Mouse (Mus musculus) embryonic stem cell, embryonic (primary cell): ENCODE results near the gene Hemk1.

Source experiments
- CTCF ChIA-PET, 4 experiments: fragments of 300-600 bp in 2 of 4; fragments of 350-600 bp in 2 of 4; sonication (Branson Sonifier 250); formaldehyde crosslinking; loops; one replicate each; lab custom pipeline; 2022; ENCODE audit warnings: inconsistent platforms in 2 of 4; lab: Charles Lee
- POLR2A ChIA-PET, 4 experiments: fragments of 300-600 bp in 2 of 4; fragments of 350-600 bp in 2 of 4; sonication (Branson Sonifier 250); formaldehyde crosslinking; loops; one replicate each; lab custom pipeline; 2022; ENCODE audit warnings: antibody characterized with exemption in 4 of 4, inconsistent platforms in 1 of 4; lab: Charles Lee

Hemk1 gene

DNA sequence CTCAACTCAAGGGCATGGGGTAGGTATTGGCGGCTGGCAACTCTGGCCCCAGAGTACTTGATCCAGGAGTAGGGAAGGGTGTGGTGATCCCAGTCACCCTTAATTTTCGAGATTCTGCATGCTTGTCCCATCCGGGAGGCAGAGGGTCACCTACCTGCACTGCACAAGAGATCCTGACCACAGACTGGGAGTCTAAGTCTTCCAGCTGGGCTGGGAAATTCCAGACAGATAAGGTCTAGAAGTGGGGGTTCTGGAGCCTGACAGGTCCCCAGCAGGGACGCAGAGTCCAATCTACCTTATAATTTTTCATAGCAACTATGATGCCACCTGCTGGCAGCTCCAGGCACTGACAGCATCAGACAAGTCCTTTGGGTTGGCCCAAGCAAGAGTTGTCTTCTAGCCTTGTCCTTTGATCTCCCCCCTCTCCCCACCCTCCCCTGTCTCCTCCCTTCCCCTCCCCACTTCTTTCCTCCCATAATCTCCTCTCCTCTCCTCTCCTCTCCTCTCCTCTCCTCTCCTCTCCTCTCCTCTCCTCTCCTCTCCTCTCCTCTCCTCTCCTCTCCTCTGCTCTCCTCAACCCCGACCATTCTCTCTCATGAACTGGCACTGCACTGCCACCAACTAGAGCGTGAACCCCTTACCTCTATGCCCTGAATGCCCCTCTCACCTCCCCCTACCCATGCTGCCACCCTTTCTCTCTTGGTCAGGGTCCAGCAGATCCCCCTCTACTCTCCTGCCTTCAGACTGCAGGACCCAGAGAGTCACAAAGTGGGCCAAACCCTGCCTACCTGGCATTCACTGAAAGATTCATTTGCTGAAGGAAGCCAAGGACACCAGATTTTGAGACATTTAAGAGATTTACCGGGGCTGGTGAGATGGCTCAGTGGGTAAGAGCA, 18.0 kb upstream of the Hemk1 start:
- ChIA-PET POLR2A (interaction anchor here in 2 of 4 experiments (0.6 to 1.0 kb wide), 2 partner anchors 166 to 231 kb away, joined by 3 read pairs; partner anchors contain the start of gene Ifrd2 (in 1 of the 2)), CTCF (interaction anchor here (0.5 to 3.5 kb wide), 25 partner anchors 14 to 791 kb away, joined by 3 to 19 read pairs (median 4); partner anchors contain the start of genes 6430571L13Rik (in 1 of the 4), Cish (in 1 of the 4) and Tusc2 (in 1 of the 4))

DNA sequence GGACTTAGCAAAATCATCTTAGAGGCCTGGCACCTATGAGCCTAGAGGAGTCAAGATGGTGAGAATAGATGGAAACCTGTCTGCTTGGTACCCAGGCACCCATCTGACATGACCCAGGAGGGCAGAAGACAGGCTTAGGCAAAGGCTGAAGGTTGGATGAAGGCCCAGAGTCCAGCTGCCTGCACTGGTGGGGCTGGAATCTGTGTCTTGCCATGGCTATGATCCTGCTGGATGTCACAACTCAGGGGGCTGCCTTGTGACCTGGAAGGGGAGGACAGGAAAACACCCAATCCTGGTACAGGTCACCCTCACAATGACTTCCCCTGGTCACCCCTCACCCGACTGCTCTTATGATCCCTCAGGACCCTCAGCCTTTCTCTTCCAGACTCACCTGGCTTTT, 16.7 kb upstream of the Hemk1 start:
- POLR2A ChIA-PET, result interaction anchor here in 1 of 4 experiments (2.8 kb wide), 1 partner anchor 14 kb away, joined by 8 read pairs; the partner anchor contains the start of gene 6430571L13Rik
- CTCF ChIA-PET, result interaction anchor here in 2 of 4 experiments (1.0 to 3.5 kb wide), 3 partner anchors 20 to 199 kb away, joined by 3 to 19 read pairs (median 7); partner anchors contain the start of gene Cish (in 1 of the 2)

DNA sequence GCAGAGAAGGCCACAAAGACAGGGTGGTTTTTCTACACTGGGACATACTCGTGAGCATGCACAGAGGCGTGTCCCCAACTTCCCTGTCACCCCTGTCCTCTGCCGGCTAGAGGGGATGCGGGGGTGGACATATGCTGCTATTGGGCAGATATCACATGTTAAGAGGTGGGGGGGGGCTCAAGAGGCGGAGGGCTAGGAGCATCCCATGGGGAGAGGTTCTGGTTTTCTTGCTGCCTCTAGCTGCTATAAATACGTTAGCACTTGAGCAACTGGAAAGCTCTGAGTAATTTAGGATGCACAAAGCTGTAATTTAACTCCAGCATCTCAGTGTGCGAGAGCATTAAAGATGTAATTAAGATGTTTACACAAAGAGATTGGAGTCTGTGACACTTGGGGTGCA, 11.2 kb upstream of the Hemk1 start:
- POLR2A ChIA-PET, result interaction anchor here in 2 of 4 experiments (0.8 to 2.1 kb wide), 4 partner anchors 9 to 53 kb away, joined by 3 to 11 read pairs (median 5); partner anchors contain the start of gene 6430571L13Rik (in 2 of the 2)
- CTCF ChIA-PET, result interaction anchor here (0.5 to 1.8 kb wide), 8 partner anchors 8 to 232 kb away, joined by 3 to 6 read pairs (median 3); partner anchors contain the start of gene Cish (in 1 of the 4)

DNA sequence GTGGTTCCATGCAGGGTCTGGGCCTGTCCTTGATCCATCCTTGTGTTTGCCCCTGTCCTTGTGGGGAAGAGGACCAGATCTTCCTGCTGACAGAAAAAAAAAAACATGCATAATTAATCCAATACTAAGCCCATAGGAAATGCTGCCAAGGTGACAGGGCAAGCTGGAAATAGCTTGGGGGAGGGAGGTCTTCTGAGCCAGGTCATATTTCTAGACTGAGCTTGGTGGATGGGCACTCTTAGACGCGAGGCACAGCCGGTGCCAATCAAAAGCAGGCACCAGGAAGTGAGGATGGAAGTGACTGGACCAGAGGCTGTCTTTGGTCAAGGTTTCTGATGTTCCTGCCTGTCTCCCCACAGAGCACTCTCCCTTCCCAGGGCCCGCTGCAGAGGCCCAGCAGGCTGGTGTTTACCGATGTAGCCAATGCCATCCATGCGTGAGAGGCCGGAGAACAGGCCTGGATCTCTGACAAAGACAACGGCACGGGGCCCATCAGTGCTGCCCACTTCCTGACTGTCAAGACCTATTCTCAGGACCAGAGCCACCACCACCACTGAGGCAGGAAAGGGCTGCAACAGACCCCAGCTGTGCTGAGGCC, 9.5 kb upstream of the Hemk1 start:
- POLR2A ChIA-PET, result interaction anchor here in 3 of 4 experiments (0.6 to 1.2 kb wide), 4 partner anchors 21 to 638 kb away, joined by 3 to 4 read pairs (median 3); partner anchors contain the start of genes Cyb561d2 (in 1 of the 3), Inka1 (in 1 of the 3) and Nprl2 (in 1 of the 3)
- CTCF ChIA-PET, result interaction anchor here in 1 of 4 experiments (1.8 kb wide), 1 partner anchor 52 kb away, joined by 4 read pairs; the partner anchor contains the start of gene Cish

DNA sequence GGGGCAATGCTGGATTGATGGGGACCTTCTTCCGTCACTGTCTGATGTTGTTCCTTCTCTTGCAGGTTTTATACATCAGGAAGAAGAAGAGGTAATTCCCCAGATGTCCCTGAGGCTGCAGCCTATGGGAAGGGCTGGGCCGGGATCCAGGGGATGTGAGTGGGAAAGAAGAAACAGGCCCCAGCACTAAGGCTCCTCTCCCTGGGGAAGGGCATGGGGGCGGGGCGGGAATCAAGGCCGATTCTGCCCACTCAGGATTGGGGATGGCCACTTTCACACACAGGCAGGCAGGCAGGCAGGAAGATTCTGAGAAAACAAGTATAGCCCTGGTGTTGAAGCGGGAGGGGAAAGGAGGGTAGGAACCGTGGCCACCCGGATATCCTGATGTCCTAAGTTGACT, 7.9 kb upstream of the Hemk1 start:
- ChIA-PET POLR2A (interaction anchor here in 2 of 4 experiments (0.7 to 1.0 kb wide), 2 partner anchors 13 to 14 kb away, joined by 4 read pairs; no protein-coding TSS in a partner anchor), CTCF (no interaction called here)

DNA sequence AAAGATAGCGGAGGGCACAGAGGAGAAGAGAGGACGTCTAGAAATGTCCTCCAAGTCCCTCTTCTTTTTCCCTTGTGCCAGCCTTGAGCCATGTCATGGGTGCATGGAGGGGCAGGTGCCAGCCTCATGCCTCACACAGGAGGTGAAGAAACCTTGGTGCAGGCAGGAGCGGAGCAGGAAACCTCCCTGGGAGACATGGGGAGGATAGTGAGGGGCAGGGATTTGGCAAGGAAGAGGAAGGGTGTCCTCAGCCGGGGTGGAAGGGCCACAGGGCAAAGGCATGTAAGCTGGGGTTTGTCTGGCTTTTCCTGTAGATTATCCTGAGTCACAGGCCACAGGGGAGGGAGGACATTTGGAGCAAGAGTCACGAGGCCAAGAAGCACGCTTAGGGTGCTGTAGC, 5.9 kb upstream of the Hemk1 start:
- ChIA-PET CTCF (interaction anchor here in 1 of 4 experiments (0.6 kb wide), 1 partner anchor 269 kb away, joined by 3 read pairs; no protein-coding TSS in a partner anchor), POLR2A (no interaction called here)

DNA sequence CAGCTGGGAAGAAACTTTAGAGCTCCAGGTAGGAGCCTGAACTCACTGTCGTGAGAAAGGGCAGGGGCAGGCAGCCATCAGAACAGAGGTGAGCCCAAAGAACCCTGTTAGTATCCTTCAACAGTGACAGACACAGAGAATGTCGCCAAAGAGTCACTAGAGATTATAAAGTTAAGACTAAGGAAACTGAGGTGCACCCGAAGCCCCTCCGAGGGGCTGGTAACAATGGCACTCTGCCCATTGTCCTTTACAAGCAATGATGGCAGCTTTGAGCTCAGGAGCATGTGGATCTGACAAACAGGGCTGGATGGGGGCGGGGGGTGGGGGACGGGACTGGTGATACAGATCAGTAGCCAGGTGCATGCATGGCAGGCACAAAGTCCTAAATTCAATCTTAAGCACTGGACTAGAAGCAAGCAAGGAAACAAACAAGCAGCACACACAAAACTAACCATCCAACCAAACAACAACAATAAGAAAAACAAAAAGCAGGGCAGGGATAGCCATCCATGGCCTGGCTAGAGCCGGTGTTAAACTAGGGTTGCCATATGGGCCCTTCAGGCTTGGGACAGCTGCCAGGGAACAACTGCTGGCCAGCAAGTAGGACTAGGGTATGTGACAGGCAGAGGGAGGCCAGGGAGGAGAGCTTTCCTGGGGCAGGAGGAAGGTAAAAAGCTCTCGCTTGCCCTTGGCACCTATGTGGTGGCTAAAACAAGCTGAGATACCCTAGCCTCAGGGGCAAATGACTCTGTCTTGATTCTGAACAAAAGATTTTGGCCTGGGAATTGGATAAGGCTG, 5.2 kb upstream of the Hemk1 start:
- POLR2A ChIA-PET, result interaction anchor here in 1 of 4 experiments (0.8 kb wide), 1 partner anchor 10 kb away, joined by 3 read pairs; no protein-coding TSS in a partner anchor
- CTCF ChIA-PET, result interaction anchor here in 2 of 4 experiments (0.6 kb wide), 2 partner anchors 11 to 270 kb away, joined by 3 to 5 read pairs; no protein-coding TSS in a partner anchor

DNA sequence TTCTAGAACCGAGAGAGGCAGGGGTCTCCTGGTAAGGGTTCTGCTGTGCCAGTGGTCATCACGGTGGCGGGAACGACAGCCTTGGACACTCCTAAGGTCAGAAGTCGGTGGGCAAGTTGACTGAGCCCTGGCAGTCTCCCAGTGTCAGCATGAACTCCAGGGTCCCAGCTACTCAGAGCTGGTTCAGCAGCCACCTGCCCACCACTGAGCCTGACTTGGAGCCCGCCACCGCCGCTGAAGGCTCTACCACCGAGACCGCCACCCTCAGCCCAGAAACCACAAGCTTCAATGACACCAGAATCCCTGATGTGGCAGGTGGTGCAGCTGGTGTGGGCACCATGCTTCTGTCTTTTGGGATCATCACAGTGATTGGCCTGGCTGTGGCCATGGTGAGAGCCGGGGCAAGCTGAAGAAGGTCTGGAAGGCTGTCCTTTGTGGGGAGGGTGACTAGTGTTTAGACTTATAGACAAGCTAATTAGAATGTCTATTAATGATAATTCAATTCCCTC, 4.1 kb upstream of the Hemk1 start:
- POLR2A ChIA-PET, result interaction anchor here in 1 of 4 experiments (0.8 kb wide), 1 partner anchor 9 kb away, joined by 3 read pairs; no protein-coding TSS in a partner anchor
- CTCF ChIA-PET, result no interaction called here

DNA sequence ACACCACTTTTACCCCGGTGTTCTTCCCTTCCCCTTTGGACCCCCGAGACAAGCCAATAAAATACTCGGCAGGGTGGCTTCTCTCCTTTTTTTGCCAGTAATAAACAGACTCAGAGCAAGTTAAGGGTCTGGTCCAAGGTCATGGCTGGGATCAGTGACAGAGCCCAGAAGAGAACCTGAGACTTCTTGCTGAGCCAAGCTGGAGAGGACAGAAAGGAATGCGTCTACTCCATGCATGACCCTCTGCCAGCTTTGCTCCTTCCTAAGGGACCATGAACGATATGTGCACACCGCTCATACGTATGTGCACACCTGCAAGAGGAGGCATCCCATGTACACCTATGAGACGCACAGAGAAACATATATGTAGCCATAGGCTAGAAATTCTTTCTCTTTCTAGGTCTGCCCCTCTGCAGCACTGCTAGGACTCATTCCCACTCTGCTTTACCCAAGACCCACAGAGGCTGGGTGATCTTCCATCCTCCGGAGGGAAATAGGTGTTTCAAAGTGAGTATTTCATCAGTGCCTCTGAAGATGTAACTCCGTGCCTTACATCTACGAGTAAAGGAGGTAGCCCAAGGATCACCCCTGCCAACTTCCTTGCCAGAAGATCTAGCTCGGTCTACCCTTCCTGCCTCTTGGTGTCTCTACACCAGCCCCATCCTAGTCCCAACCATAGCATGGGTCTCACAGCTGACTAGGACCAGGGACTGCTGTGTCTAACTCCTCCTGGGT, 2.9 kb upstream of the Hemk1 start:
- CTCF ChIA-PET, result interaction anchor here (0.7 to 1.7 kb wide), 18 partner anchors 8 to 454 kb away, joined by 3 to 13 read pairs (median 3); partner anchors contain the start of genes Cish (in 1 of the 4), Cyb561d2 (in 1 of the 4) and Rbm15b (in 1 of the 4)
- POLR2A ChIA-PET, result interaction anchor here (0.6 to 2.2 kb wide), 47 partner anchors 8 to 990 kb away, joined by 3 to 22 read pairs (median 3); partner anchors contain the start of genes Cyb561d2 (in 3 of the 4), Nprl2 (in 3 of the 4), Cish (in 2 of the 4) and Hyal1 (in 2 of the 4)

DNA sequence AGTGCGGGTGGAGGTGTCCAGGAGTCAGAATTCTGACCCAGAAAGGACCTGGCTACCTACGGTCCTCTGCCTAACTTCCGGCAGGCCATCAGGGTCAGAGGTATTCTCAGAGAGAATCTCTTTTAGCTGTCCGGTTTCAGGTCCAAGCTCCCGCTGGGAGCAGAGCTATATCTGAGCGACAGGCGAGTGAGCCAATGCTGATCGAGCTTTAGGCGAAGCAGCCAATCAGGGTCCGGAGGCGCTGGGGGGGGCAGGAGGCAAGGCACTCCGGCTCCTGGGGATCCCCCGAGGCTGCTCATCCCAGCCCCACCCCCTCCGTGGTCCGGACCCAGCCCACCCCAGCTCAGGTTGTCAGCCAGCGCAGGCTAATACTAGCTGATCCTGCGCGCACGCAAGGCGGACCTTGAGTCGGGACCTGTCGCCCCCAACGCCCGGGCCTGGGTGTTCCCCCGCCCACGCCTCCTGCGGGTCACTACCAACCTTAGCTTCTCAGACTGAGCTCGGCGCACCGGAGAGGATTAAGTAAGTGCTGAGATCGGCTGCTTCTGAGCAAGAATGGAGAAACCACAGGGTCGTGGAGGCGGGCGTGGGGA, 2.2 kb upstream of the Hemk1 start, which contains the start of gene 6430571L13Rik:
6430571L13Rik (plus strand) TSS at position 336 of the 593 bp plus-strand sequence.
- ChIA-PET POLR2A (interaction anchor here (0.5 to 2.2 kb wide), 62 partner anchors 9 to 989 kb away, joined by 3 to 22 read pairs (median 3); partner anchors contain the start of genes Cyb561d2 (in 3 of the 4), Hyal1 (in 3 of the 4), Nprl2 (in 3 of the 4) and Cish (in 2 of the 4)), CTCF (interaction anchor here (0.6 to 1.7 kb wide), 29 partner anchors 12 to 697 kb away, joined by 3 to 13 read pairs (median 3); partner anchors contain the start of genes Cish (in 1 of the 4), Cyb561d2 (in 1 of the 4), Mapkapk3 (in 1 of the 4) and Rbm15b (in 1 of the 4))

DNA sequence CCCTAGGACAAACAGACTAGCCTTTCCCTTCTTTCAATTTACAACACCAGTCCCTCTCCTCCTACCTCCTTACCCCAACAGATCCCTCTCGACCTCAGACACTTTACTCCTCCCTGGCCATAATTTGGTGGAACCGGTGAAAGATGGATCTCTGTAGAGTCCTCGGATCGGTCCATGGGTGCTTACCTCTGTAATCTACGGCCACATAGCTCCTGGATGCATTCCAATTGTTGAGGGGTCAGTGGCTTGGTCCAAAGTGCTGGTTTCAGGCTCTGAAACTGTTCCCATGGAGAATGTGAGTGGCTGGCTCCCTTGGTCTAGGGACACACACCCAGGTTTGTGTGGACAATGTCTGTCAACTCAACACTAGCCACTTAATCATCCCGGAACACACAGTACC, 1.8 kb downstream of the Hemk1 start:
- POLR2A ChIA-PET, result interaction anchor here in 3 of 4 experiments (0.6 to 2.1 kb wide), 6 partner anchors 13 to 599 kb away, joined by 3 to 6 read pairs (median 4); partner anchors contain the start of genes Manf (in 2 of the 3) and Cish (in 1 of the 3)
- CTCF ChIA-PET, result interaction anchor here in 3 of 4 experiments (0.5 to 4.0 kb wide), 12 partner anchors 18 to 821 kb away, joined by 3 to 22 read pairs (median 4); partner anchors contain the start of gene Cish (in 2 of the 3)

DNA sequence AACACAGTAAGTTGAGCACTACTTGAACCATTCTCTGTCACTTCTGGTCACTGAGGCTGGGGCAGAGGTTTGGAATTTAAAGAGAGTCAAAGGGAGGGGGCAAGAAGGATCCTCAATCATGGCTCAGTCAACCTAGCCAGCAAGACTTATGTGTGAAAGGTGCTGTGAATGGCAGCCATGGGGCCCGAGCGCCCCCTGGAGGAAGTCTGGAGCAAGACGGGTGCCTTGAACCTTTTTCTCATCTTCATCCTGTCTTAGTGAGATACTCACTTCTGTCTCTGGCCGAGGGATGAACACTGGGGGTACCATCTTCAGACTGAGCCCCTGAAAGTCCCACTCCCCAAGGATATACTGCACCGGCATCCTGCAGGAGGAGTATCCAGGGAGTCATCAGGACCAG, 2.2 kb downstream of the Hemk1 start:
- POLR2A ChIA-PET, result interaction anchor here in 3 of 4 experiments (1.3 to 2.1 kb wide), 4 partner anchors 14 to 444 kb away, joined by 3 to 6 read pairs (median 4); partner anchors contain the start of genes Manf (in 2 of the 3) and Cish (in 1 of the 3)
- CTCF ChIA-PET, result interaction anchor here in 3 of 4 experiments (0.5 to 4.0 kb wide), 13 partner anchors 10 to 822 kb away, joined by 3 to 22 read pairs (median 4); partner anchors contain the start of gene Cish (in 2 of the 3)

DNA sequence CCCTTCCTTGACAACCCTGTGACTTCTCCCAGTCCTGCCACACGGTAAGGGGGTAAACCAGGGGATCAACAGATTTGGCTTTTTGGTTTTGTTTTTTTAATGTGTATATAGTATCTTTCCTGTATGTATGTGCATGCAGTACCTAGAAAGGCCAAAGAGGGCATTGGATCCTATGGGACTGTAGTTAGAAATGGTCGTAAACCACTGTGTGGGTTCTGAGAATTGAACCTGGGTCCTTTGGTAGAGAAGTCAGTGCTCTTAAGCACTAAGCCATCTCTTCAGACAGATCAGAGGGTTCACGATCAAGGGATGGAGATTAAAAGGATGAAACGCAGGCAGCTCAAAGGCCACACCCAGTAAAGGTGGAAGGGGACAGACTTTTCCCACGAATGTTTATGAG, 3.1 kb downstream of the Hemk1 start:
- CTCF ChIA-PET, result interaction anchor here in 3 of 4 experiments (1.0 to 4.0 kb wide), 9 partner anchors 9 to 50 kb away, joined by 3 to 22 read pairs (median 6); partner anchors contain the start of gene Cish (in 2 of the 3)
- POLR2A ChIA-PET, result interaction anchor here in 3 of 4 experiments (0.6 to 2.1 kb wide), 4 partner anchors 39 to 463 kb away, joined by 3 to 5 read pairs (median 4); partner anchors contain the start of genes Cish (in 1 of the 3) and Manf (in 1 of the 3)

DNA sequence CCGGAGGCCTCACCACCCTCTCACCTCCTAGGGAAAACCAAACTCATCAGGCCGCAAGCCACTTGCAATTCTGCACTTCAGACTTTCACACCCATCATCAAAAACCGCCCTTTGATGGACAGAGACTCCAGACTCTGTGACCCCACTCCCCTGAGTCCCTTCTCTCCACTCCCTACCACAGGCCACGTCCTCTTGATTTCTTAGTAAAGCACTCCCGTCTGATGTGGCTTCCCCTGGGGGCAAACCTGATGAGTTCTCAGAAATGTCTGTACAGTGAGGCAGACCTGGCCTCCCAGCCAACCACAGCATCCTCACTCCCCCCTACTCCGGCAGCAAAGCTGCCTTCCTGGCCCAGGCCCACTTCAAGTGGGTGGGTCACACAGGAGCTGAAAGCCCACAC, 3.8 kb downstream of the Hemk1 start:
- ChIA-PET CTCF (interaction anchor here in 2 of 4 experiments (0.5 to 4.0 kb wide), 3 partner anchors 39 to 1092 kb away, joined by 3 to 22 read pairs (median 14); partner anchors contain the start of gene Cish (in 1 of the 2)), POLR2A (interaction anchor here in 2 of 4 experiments (0.6 to 1.4 kb wide), 3 partner anchors 38 to 462 kb away, joined by 3 to 6 read pairs (median 4); no protein-coding TSS in a partner anchor)
